Mouse (Mus musculus) kidney, embryonic 14.5 days (tissue): ENCODE data around the gene Gpatch3. TPM values are rescaled to one million over a fixed set of nuclear protein-coding genes. Genes with fewer than 3 reads are reported as not detected.

Source experiments
- ATAC-seq: fragments of 200-750 bp; cut with Nextera tagmentation; 2 replicates; pipeline ENCODE4 v1.8.0; 2017; ENCODE audit warnings: moderate number of reproducible peaks, mild to moderate bottlenecking, moderate TSS enrichment, moderate library complexity; ENCODE audit not compliant: low FRiP score, low TSS enrichment
- H3K27ac ChIP-seq: fragments of 300-500 bp; sonication (generic); 2 replicates; pipeline ENCODE4 v1.5.1; 2014; ENCODE audit warnings: low read depth, mild to moderate bottlenecking, low read length, moderate library complexity, mixed read lengths
- H3K27me3 ChIP-seq: fragments of 300-500 bp; sonication (generic); 2 replicates; pipeline ENCODE4 v1.6.1; 2014; ENCODE audit warnings: mild to moderate bottlenecking, low read length; ENCODE audit not compliant: control insufficient read depth, insufficient read depth
- H3K36me3 ChIP-seq: fragments of 300-500 bp; sonication (generic); 2 replicates; pipeline ENCODE4 v1.6.1; 2014; ENCODE audit warnings: low read length, mixed read lengths; ENCODE audit not compliant: control insufficient read depth, insufficient read depth
- H3K4me1 ChIP-seq: fragments of 300-500 bp; sonication (generic); 2 replicates; pipeline ENCODE4 v1.6.1; 2014; ENCODE audit warnings: low read length, mixed read lengths; ENCODE audit not compliant: control insufficient read depth, insufficient read depth
- H3K4me2 ChIP-seq: fragments of 300-500 bp; sonication (generic); replicated peaks from 2 replicates; pipeline ENCODE4 v1.6.1; 2014; ENCODE audit warnings: low read depth, mild to moderate bottlenecking, low read length
- H3K4me3 ChIP-seq: fragments of 300-500 bp; sonication (generic); 2 replicates; pipeline ENCODE4 v1.5.1; 2014; ENCODE audit warnings: mild to moderate bottlenecking, low read length
- H3K9ac ChIP-seq: fragments of 300-500 bp; sonication (generic); 2 replicates; pipeline ENCODE4 v1.6.1; 2014; ENCODE audit warnings: low read depth, mild to moderate bottlenecking, low read length, moderate library complexity
- H3K9me3 ChIP-seq: fragments of 300-500 bp; sonication (generic); 2 replicates; pipeline ENCODE4 v1.6.1; 2016; ENCODE audit warnings: low read length; ENCODE audit not compliant: control insufficient read depth
- WGBS: fragments of 180-500 bp; shearing (Covaris S2); extraction: QIAGEN DNeasy Blood & Tissue Kit; methylation state at CpG from one replicate; pipeline ENCODE4 v1.1.7; 2014; 5-methylcytosine and 5-hydroxymethylcytosine counted together
- polyA plus RNA-seq: library from polyadenylated mRNA; unstranded; fragments of >200 nt; fragmentation: Nextera tagmentation; extraction: Ambion mirVana; gene quantifications from 2 replicates; pipeline ENCODE4 v1.2.1, GENCODE M21; 2014

The Gpatch3 gene
- polyA plus RNA-seq, 1 experiment from 2014 or later = 10.2 TPM

DNA sequence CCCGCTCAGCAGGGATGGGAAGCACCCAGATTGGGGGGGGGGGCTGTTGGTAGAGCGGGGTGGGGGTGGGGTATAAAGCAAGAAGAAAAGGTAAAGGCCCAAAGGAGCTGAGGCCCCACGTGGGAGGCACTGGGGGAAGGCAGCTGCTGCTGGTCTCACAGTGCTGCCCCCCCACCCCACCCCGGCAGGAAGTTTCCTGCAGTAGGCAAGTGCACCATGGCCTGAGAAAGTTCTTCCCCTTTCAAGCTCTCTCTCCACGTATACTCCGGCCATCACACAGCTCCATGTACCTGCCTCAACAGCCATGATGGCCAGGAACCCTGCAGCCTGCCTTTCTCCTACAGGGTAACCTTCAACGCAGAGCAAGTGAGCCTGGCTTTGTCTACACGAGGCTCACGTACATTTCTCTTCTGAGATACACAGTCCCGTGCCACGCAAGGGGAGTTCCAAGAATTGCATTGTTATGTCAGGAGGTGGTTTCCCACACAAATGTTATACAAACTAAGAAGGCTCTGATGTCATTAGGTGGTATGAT lies 47.7 kb downstream of the Gpatch3 start:
- WGBS = 81% methylated on average over 11 of the region's 11 CpGs

DNA sequence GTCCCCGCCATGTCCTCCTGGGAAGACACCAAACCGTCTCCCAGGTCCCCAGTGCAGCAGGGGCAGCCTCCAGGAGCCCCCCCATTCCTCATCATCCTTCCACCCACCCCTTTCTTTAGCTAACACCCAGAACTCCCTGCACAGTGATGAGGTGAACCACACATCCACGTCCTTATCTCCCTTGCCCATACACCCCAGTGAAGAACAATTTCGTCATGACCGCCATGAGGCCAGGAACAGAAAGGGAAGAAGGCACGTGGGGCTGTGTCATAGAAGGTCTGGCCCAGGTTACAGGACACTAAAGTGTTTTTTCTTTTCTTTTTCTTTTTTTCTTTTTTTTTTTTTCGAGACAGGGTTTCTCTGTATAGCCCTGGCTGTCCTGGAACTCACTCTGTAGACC lies 50.3 kb downstream of the Gpatch3 start:
- no peak overlapping the region for H3K9ac ChIP-seq
- no peaks in the 10 kb centered on the region for H3K27me3 ChIP-seq
- H3K9me3 ChIP-seq = no peaks in the 10 kb centered on the region
- 89% methylated on average over 7 of the region's 7 CpGs for WGBS
- no peak overlapping the region for H3K27ac ChIP-seq
- H3K4me2 ChIP-seq = no peak overlapping the region
- peaks cover 16% of the 10 kb centered on the region for H3K4me1 ChIP-seq
- no peak for ATAC-seq
- H3K36me3 ChIP-seq = peaks cover 13% of the 10 kb centered on the region
- no peak overlapping the region for H3K4me3 ChIP-seq

More for the DNA sequence above, 47.7 kb downstream of the Gpatch3 start:
- no peaks in the 10 kb centered on the region for H3K27me3 ChIP-seq
- H3K36me3 ChIP-seq = peaks cover 15% of the 10 kb centered on the region
- ATAC-seq = no peak
- H3K4me2 ChIP-seq = no peak overlapping the region
- peaks cover 16% of the 10 kb centered on the region for H3K4me1 ChIP-seq
- H3K9ac ChIP-seq = no peak overlapping the region
- no peaks in the 10 kb centered on the region for H3K9me3 ChIP-seq
- H3K4me3 ChIP-seq = no peak overlapping the region
- H3K27ac ChIP-seq = no peak overlapping the region

DNA sequence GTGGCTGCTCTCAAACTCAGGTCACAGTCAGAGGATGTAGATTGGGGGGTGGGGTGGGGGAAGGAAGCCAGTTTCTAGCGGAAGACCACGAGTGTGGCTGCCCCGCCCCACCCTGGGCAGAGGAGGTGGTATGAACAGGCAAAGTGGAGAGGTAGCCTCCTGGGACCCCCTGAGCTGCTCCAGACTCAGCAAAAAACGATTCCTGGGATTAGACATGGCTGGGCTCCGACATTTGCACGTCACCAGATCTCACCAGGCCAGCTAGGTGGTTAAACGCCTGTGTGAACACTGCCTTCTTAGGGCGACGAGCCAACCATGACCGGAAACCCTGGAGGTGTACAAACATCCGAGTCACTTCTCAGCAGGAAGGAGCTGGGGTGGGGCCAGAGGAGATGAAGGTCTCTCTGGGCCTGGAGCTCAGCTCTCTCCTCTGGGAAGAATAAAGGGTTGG lies 51.1 kb downstream of the Gpatch3 start:
- Histone ChIP-seq H3K27ac (peak overlapping the region; percentile 85), H3K9ac (0 out of 2 replicates have a peak overlapping the region, but pooled peaks have one; percentile 15), H3K9me3 (no peaks in the 10 kb centered on the region), H3K36me3 (peaks cover 10% of the 10 kb centered on the region), H3K4me2 (no peak overlapping the region), H3K4me1 (peaks cover 16% of the 10 kb centered on the region), H3K27me3 (no peaks in the 10 kb centered on the region), H3K4me3 (no peak overlapping the region)
- ATAC-seq = peak; percentile 63
- WGBS = 23% methylated on average over 11 of the region's 11 CpGs

DNA sequence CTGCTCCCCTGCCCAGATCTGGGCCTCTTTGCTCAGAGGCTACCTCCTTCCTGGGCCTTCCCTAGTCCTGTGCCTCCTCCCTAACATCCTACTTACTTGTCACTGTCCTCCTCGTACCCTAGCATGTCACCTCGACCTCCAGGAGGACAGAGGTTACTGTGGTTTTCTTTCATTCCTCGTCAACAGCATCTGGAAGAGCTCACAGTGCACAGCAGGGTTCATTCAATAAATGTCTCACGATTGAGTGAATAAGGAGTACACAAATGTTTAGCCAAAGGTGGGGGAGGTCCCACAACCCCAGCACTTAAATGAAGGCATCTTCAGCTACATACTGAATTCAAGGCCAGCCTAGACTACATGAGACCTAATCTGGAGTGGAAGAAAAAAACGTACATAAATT lies 51.7 kb downstream of the Gpatch3 start:
- H3K4me1 ChIP-seq = peaks cover 20% of the 10 kb centered on the region

DNA sequence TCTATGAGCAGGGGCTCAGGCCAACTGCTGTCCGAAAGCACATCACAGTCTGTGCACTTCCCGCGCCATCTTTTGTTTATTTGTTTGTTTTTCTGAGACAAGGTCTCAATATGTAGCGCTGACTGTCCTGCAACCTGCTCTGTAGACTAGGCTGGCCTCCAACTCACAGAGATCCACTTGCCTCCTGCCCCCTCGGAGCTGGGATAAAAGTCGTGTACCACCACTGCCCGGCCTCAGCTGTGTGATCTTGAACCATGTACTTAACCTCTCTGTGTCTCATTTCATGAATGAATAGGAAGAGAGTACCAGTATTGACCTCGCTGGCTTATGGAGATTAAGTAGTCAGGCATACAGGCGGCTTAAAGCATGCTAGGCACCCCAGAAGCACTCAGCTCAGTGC lies 52.1 kb downstream of the Gpatch3 start:
- H3K36me3 ChIP-seq = peaks cover 8% of the 10 kb centered on the region
- H3K27ac ChIP-seq = peak overlapping the region; percentile 85; the same call in 1 of the 2 replicates
- 70% methylated on average over 9 of the region's 9 CpGs for WGBS
- H3K4me3 ChIP-seq = no peak overlapping the region
- no peaks in the 10 kb centered on the region for H3K27me3 ChIP-seq
- no peaks in the 10 kb centered on the region for H3K9me3 ChIP-seq
- peaks cover 24% of the 10 kb centered on the region for H3K4me1 ChIP-seq
- H3K4me2 ChIP-seq = no peak overlapping the region
- no peak overlapping the region for H3K9ac ChIP-seq
- ATAC-seq = no peak

More for the DNA sequence above, 51.7 kb downstream of the Gpatch3 start:
- H3K27ac ChIP-seq = peak overlapping the region; percentile 85
- no peaks in the 10 kb centered on the region for H3K27me3 ChIP-seq
- 33% methylated on average over 5 of the region's 5 CpGs for whole genome bisulfite sequencing
- H3K4me2 ChIP-seq = no peak overlapping the region
- H3K9ac ChIP-seq = no peak overlapping the region
- no peak overlapping the region for H3K4me3 ChIP-seq
- ATAC-seq = peak; percentile 3; the same call in 1 of the 2 replicates
- H3K9me3 ChIP-seq = no peaks in the 10 kb centered on the region
- H3K36me3 ChIP-seq = peaks cover 9% of the 10 kb centered on the region

DNA sequence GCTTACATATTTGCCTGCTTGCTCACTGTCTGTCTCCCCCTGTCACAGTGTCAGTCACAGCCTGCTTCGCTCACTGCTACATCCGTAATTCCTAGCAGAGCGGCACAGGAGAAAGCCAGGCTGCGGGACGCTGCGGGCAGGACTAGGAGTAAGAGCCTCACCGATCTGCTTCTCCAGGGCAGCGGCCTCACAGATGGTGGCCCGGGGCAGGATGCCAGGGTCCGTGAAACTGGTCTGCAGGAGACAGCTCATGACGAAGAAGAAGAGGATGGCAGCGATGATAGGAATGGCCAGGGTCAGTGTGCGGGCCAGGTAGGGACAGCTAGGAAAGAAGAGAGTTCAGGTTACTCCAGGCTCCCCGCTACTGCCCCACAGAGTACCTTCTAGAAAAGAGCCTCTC lies 52.5 kb downstream of the Gpatch3 start:
- no peaks in the 10 kb centered on the region for H3K9me3 ChIP-seq
- ATAC-seq = no peak
- H3K36me3 ChIP-seq = peaks cover 8% of the 10 kb centered on the region
- peak overlapping the region; percentile 3; the same call in 1 of the 2 replicates for H3K27ac ChIP-seq
- no peak overlapping the region for H3K9ac ChIP-seq
- H3K4me3 ChIP-seq = no peak overlapping the region
- no peak overlapping the region for H3K4me2 ChIP-seq
- H3K27me3 ChIP-seq = no peaks in the 10 kb centered on the region
- WGBS = 91% methylated on average over 14 of the region's 14 CpGs
- H3K4me1 ChIP-seq = peaks cover 28% of the 10 kb centered on the region

DNA sequence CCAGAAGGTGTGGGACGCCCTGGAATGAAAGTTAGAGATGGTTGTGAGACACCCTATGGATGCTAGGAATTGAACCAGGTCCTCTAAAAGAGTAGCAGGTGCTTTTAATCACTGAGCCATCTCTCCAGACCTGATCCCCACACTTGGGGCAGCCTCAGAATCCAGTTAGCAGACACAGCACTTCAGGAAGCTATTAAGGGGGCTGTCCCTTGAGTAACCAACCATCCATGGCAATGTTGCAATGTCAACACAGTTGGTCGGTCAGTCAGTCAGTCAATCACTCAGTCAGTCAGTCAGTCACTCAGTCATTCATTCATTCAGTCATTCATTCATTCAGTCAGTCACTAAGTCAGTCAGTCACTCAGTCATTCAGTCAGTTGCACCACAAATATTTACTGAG lies 54.0 kb downstream of the Gpatch3 start:
- no peak overlapping the region for H3K4me3 ChIP-seq
- H3K4me1 ChIP-seq = peaks cover 31% of the 10 kb centered on the region
- ATAC-seq = no peak
- H3K9me3 ChIP-seq = no peaks in the 10 kb centered on the region
- no peak overlapping the region for H3K4me2 ChIP-seq
- no peak overlapping the region for H3K27ac ChIP-seq
- WGBS = 65% methylated on average over 2 of the region's 2 CpGs
- H3K27me3 ChIP-seq = no peaks in the 10 kb centered on the region
- no peak overlapping the region for H3K9ac ChIP-seq
- peaks cover 8% of the 10 kb centered on the region for H3K36me3 ChIP-seq

DNA sequence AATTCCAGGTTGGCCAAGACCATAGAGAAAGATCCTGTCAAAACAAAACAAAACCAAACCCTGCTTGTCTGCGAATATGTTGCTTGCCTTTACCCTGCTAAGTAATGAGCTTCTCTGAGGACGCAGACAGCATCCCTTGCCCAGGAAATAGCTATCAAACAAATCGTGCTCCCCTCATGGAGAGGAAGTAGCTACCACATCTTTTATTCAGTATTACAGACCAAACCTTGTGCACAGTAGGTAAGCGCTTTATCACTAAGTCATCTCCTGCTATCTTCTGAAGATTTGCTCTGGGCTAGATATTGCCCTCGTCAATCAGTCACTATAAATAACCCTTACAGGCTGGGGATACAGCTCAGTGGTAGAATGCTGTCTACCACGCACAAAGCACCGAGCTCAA lies 54.6 kb downstream of the Gpatch3 start:
- WGBS = 82% methylated on average over 7 of the region's 7 CpGs
- Histone ChIP-seq H3K4me2 (no peak overlapping the region), H3K9me3 (no peaks in the 10 kb centered on the region), H3K27me3 (no peaks in the 10 kb centered on the region), H3K9ac (no peak overlapping the region), H3K4me3 (no peak overlapping the region), H3K27ac (no peak overlapping the region), H3K36me3 (peaks cover 8% of the 10 kb centered on the region), H3K4me1 (peaks cover 31% of the 10 kb centered on the region)
- no peak for ATAC-seq

DNA sequence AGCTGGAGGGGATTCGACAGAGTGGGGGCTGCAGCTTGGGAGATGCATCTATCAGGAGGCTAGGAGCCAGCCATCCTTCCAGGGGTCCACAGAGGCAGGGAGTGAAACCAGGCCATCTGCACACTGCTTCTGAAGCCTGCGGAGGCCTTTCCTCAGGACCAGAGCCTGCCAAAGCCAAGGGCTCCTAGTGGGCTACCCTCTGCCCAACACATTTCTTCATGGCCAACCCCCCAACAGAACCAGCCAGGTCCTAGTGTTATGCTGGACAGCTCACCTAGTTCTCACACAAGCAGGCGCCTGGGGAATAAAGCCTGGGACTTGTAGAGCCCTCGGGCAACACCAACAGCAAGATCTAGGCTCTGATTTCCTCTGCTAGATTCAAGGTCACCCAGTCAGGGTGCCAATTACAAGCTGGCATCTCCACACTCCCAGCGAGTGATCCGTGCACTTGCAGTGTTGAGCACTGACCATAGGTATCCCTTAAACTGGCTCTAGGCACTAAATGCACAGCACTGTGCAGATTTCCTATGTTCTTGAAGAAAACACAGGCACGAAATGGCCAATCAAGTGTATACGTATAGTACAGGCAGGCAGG lies 55.9 kb downstream of the Gpatch3 start:
- no peak overlapping the region for H3K9ac ChIP-seq
- peaks cover 28% of the 10 kb centered on the region for H3K4me1 ChIP-seq
- no peak overlapping the region for H3K27ac ChIP-seq
- no peaks in the 10 kb centered on the region for H3K27me3 ChIP-seq
- peaks cover 8% of the 10 kb centered on the region for H3K36me3 ChIP-seq
- no peak overlapping the region for H3K4me3 ChIP-seq
- ATAC-seq = no peak
- no peaks in the 10 kb centered on the region for H3K9me3 ChIP-seq
- H3K4me2 ChIP-seq = no peak overlapping the region
- 92% methylated on average over 8 of the region's 8 CpGs for WGBS
